Mouse (Mus musculus): ENCODE results near the gene 1700001L19Rik. TPM values are rescaled to one million over a fixed set of nuclear protein-coding genes. Genes with fewer than 3 reads are reported as not detected.
"Not testable (repeated sequence)": the region's sequence is repeated elsewhere in the genome, so short reads cannot be mapped to it uniquely, and the experiment has no call there.

1700001L19Rik gene
- not detected in 2 replicates for polyA plus RNA-seq (2012)

DNA sequence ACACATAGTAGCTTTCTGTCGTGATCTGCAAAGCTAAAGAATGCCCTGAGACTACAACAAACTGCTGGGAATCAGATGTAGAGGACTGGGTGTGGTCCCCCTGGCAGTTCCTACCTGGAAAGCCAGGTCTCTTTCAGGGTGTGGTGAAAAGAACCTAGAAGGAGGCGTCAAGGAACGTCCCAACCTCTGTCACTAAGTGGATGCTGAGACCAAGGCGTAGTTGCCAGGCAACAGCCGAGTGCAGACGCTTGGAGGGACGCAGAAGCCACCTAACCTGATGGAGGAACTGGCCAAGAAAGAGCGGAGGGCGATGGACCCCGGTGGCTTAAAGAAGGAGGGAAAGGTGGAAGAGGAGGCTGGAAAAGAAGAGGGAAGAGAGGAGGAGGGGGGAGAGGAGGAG lies at the start of gene 1700001L19Rik:
Gene 1700001L19Rik (plus strand): TSS at position 223 of the 400 bp plus-strand sequence.
- TF ChIP-seq GATA1 (IDR thresholded peaks at IDR 0.05; ENCODE audit: low read length) (no peak), TAL1 (IDR thresholded peaks at IDR 0.05; ENCODE audit: low read length) (no peak)
- no peak within 1 kb of the TSS for H3K4me3 ChIP-seq (replicated peaks)
- no peaks in the 10 kb centered on the region for H3K9me3 ChIP-seq (ENCODE audit: control insufficient read depth, low read length)
- peaks cover 4% of the 10 kb centered on the region; the same call in 1 of the 2 replicates for H3K27me3 ChIP-seq (ENCODE audit: control insufficient read depth)
- H3K4me1 ChIP-seq (ENCODE audit: control insufficient read depth), result peaks cover 15% of the 10 kb centered on the region
- H3K36me3 ChIP-seq (ENCODE audit: control insufficient read depth), result peaks cover 8% of the 10 kb centered on the region

DNA sequence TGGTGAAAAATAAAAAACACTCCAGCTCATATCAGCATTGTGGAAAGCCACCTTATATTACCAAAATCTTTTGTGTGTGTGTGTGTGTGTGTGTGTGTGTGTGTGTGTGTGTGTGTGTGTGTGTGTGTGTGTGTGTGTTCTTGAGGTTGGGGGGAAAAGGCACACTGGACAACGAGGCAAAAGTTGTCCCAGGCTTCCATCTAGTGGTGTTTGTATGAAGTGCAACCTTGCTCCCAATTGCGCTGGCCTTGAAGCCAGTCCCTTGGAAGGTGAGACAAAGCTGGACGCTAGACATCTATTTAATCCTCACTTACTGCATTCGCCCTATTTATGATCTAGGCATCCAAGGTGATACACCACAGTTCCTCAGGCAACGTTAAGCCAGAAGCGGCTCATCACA lies 43.8 kb upstream of the 1700001L19Rik start:
- not testable (repeated sequence) for H3K4me3 ChIP-seq (replicated peaks); H3K9me3 ChIP-seq (ENCODE audit: control insufficient read depth, low read length); H3K4me1 ChIP-seq (ENCODE audit: control insufficient read depth); H3K36me3 ChIP-seq (ENCODE audit: control insufficient read depth); H3K27me3 ChIP-seq (ENCODE audit: control insufficient read depth)

DNA sequence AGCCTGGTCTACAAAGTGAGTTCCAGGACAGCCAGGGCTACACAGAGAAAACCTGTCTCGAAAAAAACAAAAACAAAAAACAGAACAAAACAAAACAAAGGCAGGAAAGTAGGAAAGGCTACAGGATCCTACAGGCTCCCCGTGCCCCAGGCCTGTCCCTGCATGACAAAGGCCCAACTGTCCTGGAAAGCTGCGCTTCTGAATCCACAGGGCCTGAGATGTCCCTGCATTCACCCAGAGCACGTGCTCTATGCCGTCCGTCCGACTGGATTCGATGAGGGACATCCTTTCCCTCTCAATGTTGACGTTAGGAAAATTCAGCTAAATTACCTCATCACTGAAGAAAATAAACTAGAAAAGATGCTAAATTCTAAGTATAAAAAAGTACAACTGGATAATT lies 29.1 kb upstream of the 1700001L19Rik start:
- Histone ChIP-seq H3K36me3 (ENCODE audit: control insufficient read depth) (peaks cover 90% of the 10 kb centered on the region), H3K9me3 (ENCODE audit: control insufficient read depth, low read length) (no peaks in the 10 kb centered on the region), H3K4me3 (replicated peaks) (no peak overlapping the region), H3K4me1 (ENCODE audit: control insufficient read depth) (no peaks in the 10 kb centered on the region), H3K27me3 (ENCODE audit: control insufficient read depth) (no peaks in the 10 kb centered on the region)
- TF ChIP-seq GATA1 (IDR thresholded peaks at IDR 0.05; ENCODE audit: low read length), result no peak
- no peak for TF ChIP-seq TAL1 (IDR thresholded peaks at IDR 0.05; ENCODE audit: low read length)

DNA sequence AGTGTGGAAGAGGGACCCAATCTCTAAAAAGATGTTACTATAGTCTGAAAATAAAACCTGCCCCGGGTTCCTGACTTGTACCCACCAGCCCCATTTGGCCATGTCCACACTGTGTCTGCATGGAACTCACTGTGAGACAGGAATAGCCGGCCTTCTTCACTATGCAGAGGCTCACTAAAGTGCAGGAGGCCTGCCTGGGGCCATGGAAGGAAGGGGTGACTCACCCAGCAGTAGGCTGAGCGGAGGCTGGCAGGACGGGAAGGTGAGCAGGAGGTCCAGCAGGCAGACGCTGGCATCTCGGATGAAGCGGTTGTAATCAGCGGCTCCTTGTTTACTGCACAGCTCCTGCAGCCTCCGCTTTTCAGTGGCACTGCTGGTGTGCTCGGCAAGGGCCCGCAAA lies 28.7 kb upstream of the 1700001L19Rik start:
- Histone ChIP-seq H3K4me1 (ENCODE audit: control insufficient read depth) (no peaks in the 10 kb centered on the region), H3K36me3 (ENCODE audit: control insufficient read depth) (peaks cover 90% of the 10 kb centered on the region), H3K4me3 (replicated peaks) (no peak overlapping the region), H3K9me3 (ENCODE audit: control insufficient read depth, low read length) (no peaks in the 10 kb centered on the region), H3K27me3 (ENCODE audit: control insufficient read depth) (no peaks in the 10 kb centered on the region)
- no peak for TF ChIP-seq TAL1 (IDR thresholded peaks at IDR 0.05; ENCODE audit: low read length)
- no peak for TF ChIP-seq GATA1 (IDR thresholded peaks at IDR 0.05; ENCODE audit: low read length)

DNA sequence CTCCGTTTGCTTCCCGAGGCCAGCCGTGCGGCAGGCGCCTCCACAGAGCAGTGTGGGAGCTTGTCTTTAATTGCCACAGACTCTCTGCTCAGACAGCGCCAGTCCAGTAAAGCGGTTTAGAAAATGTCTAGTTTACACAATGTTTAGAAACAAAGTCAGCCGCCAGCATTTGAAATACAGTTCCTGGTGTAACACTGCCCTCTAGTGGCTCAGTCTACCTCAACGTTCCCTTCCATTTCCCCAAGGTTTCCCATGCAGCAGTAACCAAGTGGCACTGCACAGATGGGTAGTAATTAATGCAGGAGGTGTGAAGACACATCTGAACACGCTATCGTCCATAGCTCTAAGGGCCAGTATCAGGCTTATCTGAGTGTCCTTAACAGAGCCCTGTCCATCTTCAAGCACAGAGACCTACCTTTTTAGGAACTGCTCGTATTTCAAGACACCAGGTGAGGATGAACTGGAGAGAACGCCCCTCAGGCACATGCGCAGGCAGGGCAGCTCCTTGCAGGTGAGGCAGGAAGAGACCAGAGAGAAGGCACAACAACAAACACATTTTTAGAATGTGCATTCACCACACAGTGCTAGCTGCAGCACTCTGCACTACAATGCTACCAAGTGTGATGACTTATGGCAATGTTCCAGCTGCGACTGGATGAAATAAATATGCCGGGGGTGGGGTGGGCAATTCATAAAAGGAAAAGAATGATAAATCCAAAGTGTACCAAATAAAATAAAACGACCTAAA lies 27.5 kb upstream of the 1700001L19Rik start:
- TF ChIP-seq TAL1 (IDR thresholded peaks at IDR 0.05; ENCODE audit: low read length) (no peak), GATA1 (IDR thresholded peaks at IDR 0.05; ENCODE audit: low read length) (no peak)
- H3K36me3 ChIP-seq (ENCODE audit: control insufficient read depth), result peaks cover 85% of the 10 kb centered on the region
- no peak overlapping the region for H3K4me3 ChIP-seq (replicated peaks)
- H3K4me1 ChIP-seq (ENCODE audit: control insufficient read depth), result no peaks in the 10 kb centered on the region
- no peaks in the 10 kb centered on the region for H3K9me3 ChIP-seq (ENCODE audit: control insufficient read depth, low read length)
- H3K27me3 ChIP-seq (ENCODE audit: control insufficient read depth), result no peaks in the 10 kb centered on the region

DNA sequence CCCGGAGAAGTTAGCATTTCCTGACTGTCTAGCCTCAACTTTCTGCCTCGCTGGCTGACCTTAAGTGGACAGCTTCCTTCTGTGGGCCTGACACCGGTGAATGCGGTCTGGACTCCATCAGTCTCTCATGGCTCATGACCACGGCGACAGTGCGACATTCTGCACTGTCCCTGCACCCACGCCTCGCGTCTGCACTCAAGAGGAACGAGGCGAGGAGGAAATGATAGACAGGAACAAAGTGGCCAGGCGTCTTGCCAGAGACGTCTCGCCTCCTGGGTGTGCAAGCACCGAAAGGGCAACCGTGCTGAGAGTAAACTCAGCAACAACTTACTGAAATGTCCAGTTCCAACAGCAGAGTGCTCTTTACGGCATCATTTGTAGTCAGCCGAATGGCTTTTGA lies 25.0 kb upstream of the 1700001L19Rik start:
- Histone ChIP-seq H3K27me3 (ENCODE audit: control insufficient read depth) (no peaks in the 10 kb centered on the region), H3K9me3 (ENCODE audit: control insufficient read depth, low read length) (no peaks in the 10 kb centered on the region), H3K36me3 (ENCODE audit: control insufficient read depth) (peaks cover 85% of the 10 kb centered on the region), H3K4me3 (replicated peaks) (no peak overlapping the region), H3K4me1 (ENCODE audit: control insufficient read depth) (no peaks in the 10 kb centered on the region)
- TF ChIP-seq GATA1 (IDR thresholded peaks at IDR 0.05; ENCODE audit: low read length) (no peak), TAL1 (IDR thresholded peaks at IDR 0.05; ENCODE audit: low read length) (no peak)

DNA sequence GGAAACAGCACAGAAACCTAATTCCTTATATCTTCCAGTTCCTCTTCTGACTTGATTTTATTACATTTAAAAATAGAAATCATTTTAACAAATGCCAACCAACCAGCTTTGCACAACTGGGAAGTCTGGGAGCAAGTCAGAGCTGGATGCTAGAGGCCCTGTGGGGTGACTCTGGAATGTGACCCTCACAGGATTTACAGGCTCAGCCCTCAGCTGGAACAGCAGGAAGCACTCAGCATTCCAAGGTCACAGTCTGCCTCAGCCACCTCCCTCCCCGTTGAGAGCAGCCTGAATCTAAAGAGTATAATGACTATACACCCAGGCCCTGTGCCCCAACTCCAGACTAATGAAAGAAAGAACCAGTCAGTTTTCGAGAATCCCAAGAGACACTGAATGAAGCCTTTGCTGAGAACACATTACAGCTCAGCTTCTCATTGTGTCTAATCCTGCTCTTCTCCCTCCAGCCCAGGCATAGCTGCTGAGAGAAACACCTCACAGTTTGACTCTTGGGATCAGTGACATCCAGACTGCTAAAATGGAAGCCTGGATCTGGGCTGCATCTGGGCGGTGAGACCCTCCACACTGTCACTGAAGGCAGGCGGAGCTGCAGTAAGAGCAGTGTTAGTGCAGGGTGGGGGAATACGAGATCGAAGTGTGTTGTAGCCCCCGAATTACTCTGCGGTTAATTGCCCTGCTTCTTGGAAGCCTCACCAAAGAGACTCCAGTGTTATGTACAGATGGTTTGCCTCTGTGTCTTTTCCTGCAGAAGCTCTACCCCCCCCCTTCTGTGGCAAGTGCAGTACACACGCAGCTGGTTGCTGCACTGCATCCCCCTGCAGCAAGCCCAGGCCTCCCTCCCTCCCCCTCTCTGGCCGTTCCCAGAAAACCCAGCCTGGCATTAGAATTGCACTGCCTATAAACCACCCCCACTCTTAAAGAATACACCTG lies 24.0 kb upstream of the 1700001L19Rik start:
- Histone ChIP-seq H3K36me3 (ENCODE audit: control insufficient read depth) (peaks cover 88% of the 10 kb centered on the region), H3K27me3 (ENCODE audit: control insufficient read depth) (no peaks in the 10 kb centered on the region)
- TF ChIP-seq TAL1 (IDR thresholded peaks at IDR 0.05; ENCODE audit: low read length) (no peak), GATA1 (IDR thresholded peaks at IDR 0.05; ENCODE audit: low read length) (no peak)

DNA sequence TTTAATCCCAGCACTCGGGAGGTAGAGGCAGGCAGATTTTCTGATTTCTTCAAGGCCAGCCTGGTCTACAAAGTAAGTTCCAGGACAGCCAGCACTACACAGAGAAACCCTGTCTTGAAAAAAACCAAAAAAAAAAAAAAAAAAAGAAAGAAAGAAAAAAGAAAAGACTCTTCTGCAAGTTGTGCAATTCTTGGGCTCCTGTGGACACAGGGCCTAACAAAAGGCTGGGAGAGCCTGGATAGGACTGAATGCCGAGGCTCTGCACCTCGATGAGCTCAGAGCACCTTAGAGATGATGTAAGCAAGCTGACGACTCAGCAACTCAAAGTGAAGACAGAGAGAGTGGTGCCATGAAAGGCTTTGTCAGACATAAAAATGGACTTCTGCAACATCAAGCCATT lies 22.8 kb upstream of the 1700001L19Rik start:
- Histone ChIP-seq H3K4me1 (ENCODE audit: control insufficient read depth) (no peaks in the 10 kb centered on the region), H3K36me3 (ENCODE audit: control insufficient read depth) (peaks cover 88% of the 10 kb centered on the region), H3K4me3 (replicated peaks) (no peak overlapping the region), H3K27me3 (ENCODE audit: control insufficient read depth) (no peaks in the 10 kb centered on the region), H3K9me3 (ENCODE audit: control insufficient read depth, low read length) (no peaks in the 10 kb centered on the region)
- TF ChIP-seq TAL1 (IDR thresholded peaks at IDR 0.05; ENCODE audit: low read length) (no peak), GATA1 (IDR thresholded peaks at IDR 0.05; ENCODE audit: low read length) (no peak)

More for the DNA sequence above, 24.0 kb upstream of the 1700001L19Rik start:
- no peaks in the 10 kb centered on the region for H3K4me1 ChIP-seq (ENCODE audit: control insufficient read depth)
- H3K4me3 ChIP-seq (replicated peaks), result no peak overlapping the region
- H3K9me3 ChIP-seq (ENCODE audit: control insufficient read depth, low read length), result no peaks in the 10 kb centered on the region

DNA sequence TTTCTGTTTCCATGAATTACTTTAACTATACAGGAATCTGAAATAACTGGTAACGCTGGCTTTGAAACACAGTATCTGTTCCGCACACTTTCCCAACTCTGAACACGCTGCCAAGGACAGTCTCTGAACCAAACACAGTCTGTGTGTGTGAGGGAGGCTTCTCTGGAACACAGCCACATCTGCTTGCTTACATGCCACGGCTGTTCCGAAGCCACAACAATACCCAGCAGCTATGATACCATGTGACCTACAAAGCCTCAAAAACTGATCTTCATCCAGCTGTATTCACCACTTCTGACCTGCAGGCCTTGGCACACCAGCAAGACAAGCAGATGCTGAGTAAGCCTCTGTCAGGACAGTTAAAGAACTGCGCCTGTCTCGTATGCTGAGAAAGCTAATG lies 19.3 kb upstream of the 1700001L19Rik start:
- H3K4me3 ChIP-seq (replicated peaks), result no peak overlapping the region
- peaks cover 19% of the 10 kb centered on the region for H3K4me1 ChIP-seq (ENCODE audit: control insufficient read depth)
- no peaks in the 10 kb centered on the region for H3K27me3 ChIP-seq (ENCODE audit: control insufficient read depth)
- TF ChIP-seq GATA1 (IDR thresholded peaks at IDR 0.05; ENCODE audit: low read length), result no peak
- no peak for TF ChIP-seq TAL1 (IDR thresholded peaks at IDR 0.05; ENCODE audit: low read length)
- peaks cover 63% of the 10 kb centered on the region for H3K36me3 ChIP-seq (ENCODE audit: control insufficient read depth)
- H3K9me3 ChIP-seq (ENCODE audit: control insufficient read depth, low read length), result no peaks in the 10 kb centered on the region

Data from erythroblast, embryonic 14.5 days (primary cell).